Mouse (Mus musculus) olfactory bulb, adult 2 months (tissue): Measurements from ENCODE around the gene Ulk4.

Source experiments
- CTCF ChIP-seq: fragments of 200-500 bp; IDR thresholded peaks from 2 replicates; pipeline ENCODE4 v1.5.1; 2012; ENCODE audit warnings: low read depth, mild to moderate bottlenecking, low read length, moderate library complexity; ENCODE audit not compliant: insufficient read depth
- POLR2A ChIP-seq: fragments of 200-500 bp; IDR thresholded peaks from 2 replicates; pipeline ENCODE4 v1.6.1; 2012; ENCODE audit warnings: mild to moderate bottlenecking, low read depth, low read length, moderate library complexity; ENCODE audit not compliant: insufficient read depth

DNA sequence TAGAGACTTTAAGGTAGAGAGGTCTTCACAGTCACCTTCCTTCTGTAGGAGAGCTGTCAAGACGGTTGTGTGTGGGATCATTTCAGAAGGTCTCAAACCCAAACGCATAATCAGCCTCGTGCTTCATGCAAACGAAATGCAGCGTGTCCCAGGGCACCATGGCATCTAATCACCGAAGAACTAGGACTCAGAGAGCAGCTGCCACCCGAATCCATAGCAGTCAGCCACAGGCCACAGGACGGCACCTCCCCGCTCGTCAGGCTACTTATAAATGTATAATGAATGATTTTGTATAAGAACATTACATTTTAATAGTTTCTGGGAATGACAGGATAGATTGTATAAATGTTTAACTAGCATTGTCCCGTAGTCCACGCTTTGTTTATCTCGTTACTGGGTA lies 257.1 kb downstream of the Ulk4 start:
- TF ChIP-seq CTCF (no peak), POLR2A (no peak)
